Mouse (Mus musculus) heart, postnatal 0 days (tissue): ENCODE results near the gene Igsf10.

Source experiments
- CTCF ChIP-seq: IDR thresholded peaks from 2 replicates; pipeline ENCODE4 v1.5.1; 2016; ENCODE audit warnings: antibody characterized with exemption, control low read depth, low read depth
- EP300 ChIP-seq: IDR thresholded peaks from 2 replicates; pipeline ENCODE4 v1.6.1; 2016; ENCODE audit warnings: antibody characterized with exemption, low read depth

- no peak for TF ChIP-seq CTCF
- no peak for TF ChIP-seq EP300
Observed at GRCm38 (mm10) chr3:59344065-59344905, at the start of gene Igsf10.
